Mouse (Mus musculus) megakaryocyte, embryonic 14.5 days (primary cell): ENCODE data around the gene Hbb-bt.

ENCODE experiments used
- FLI1 ChIP-seq: IDR thresholded peaks from 2 replicates; pipeline ENCODE4 v1.6.1; 2012; ENCODE audit warnings: low read length, inconsistent platforms, mixed read lengths
- GATA1 ChIP-seq: IDR thresholded peaks from 3 replicates; pipeline ENCODE4 v1.6.1; 2012; ENCODE audit warnings: mixed read lengths, low read length, inconsistent platforms, borderline replicate concordance

DNA sequence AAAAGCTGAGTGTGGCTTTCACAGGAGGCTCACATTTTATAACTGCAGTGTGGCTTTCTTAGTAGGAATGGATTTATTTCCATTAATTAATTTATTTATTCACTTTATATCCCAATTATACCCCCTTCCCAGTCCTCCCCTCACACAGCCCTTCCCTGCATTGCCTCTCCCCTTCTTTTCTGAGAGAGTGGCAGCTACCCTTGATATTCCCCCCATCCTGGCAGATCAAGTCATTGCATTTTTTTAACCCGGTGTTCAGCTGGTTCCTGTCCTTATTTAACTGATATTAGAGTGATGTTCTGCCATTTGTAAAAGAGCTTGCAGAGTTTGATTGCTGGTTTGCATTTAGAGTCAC lies 4.0 kb downstream of the Hbb-bt start:
- TF ChIP-seq GATA1 (no peak), FLI1 (no peak)
